Mouse (Mus musculus): ENCODE results near the gene Phxr2. TPM values are rescaled to one million over a fixed set of nuclear protein-coding genes. Genes with fewer than 3 reads are reported as not detected.

The Phxr2 gene
- polyA plus RNA-seq, 1 experiment from 2014 or later, result 0.16 TPM

- ATAC-seq (ENCODE audit: low FRiP score, low read depth), result no peak
Measured at GRCm38 (mm10) chr10:99108431-99108982, 17.6 kb downstream of the Phxr2 start.

GRCm38 (mm10) chr10:99107964-99108363 is 18.2 kb downstream of the Phxr2 start, which contains the start of gene Galnt4:
TSS of gene Galnt4 (plus strand) at chr10:99108159.
- Histone ChIP-seq H3K4me1 (peaks cover 12% of the 10 kb centered on the region), H3K36me3 (peaks cover 21% of the 10 kb centered on the region), H3K4me2 (replicated peaks) (peak within 1 kb of the TSS; percentile 70), H3K27ac (peak within 1 kb of the TSS; percentile 74), H3K9me3 (no peaks in the 10 kb centered on the region), H3K4me3 (peak within 1 kb of the TSS; percentile 94), H3K27me3 (replicated peaks) (no peaks in the 10 kb centered on the region), H3K9ac (peak within 1 kb of the TSS; percentile 89)
- ATAC-seq (ENCODE audit: low FRiP score, low read depth), result peak; percentile 79
- WGBS, result under 1% methylated on average over 22 of the region's 22 CpGs

More at GRCm38 (mm10) chr10:99108431-99108982, 17.6 kb downstream of the Phxr2 start:
- peak overlapping the region; percentile 70 for H3K4me2 ChIP-seq (replicated peaks)
- H3K9me3 ChIP-seq, result no peaks in the 10 kb centered on the region
- no peak overlapping the region for H3K27ac ChIP-seq
- H3K4me1 ChIP-seq, result peaks cover 12% of the 10 kb centered on the region
- H3K36me3 ChIP-seq, result peaks cover 21% of the 10 kb centered on the region
- 37% methylated on average over 12 of the region's 12 CpGs for WGBS
- H3K4me3 ChIP-seq, result peak overlapping the region; percentile 94
- peak overlapping the region; percentile 89 for H3K9ac ChIP-seq
- H3K27me3 ChIP-seq (replicated peaks), result no peaks in the 10 kb centered on the region

- H3K36me3 ChIP-seq, result peaks cover 21% of the 10 kb centered on the region
- under 1% methylated on average over 102 of the region's 106 CpGs for WGBS
- H3K9ac ChIP-seq, result peak within 1 kb of the TSS; percentile 89
- peak within 1 kb of the TSS; percentile 70 for H3K4me2 ChIP-seq (replicated peaks)
- H3K27ac ChIP-seq, result peak within 1 kb of the TSS; percentile 74
- peaks cover 12% of the 10 kb centered on the region for H3K4me1 ChIP-seq
- peak; percentile 96 for ATAC-seq (ENCODE audit: low FRiP score, low read depth)
- peak within 1 kb of the TSS; percentile 94 for H3K4me3 ChIP-seq
- no peaks in the 10 kb centered on the region for H3K27me3 ChIP-seq (replicated peaks)
- no peaks in the 10 kb centered on the region for H3K9me3 ChIP-seq
Measured at GRCm38 (mm10) chr10:99106703-99107631, 19.2 kb downstream of the Phxr2 start, which contains the start of gene Poc1b. TSS of gene Poc1b (plus strand) at chr10:99107036.

GRCm38 (mm10) chr10:99106311-99106702 is 19.8 kb downstream of the Phxr2 start:
- H3K4me1 ChIP-seq, result peaks cover 12% of the 10 kb centered on the region
- H3K4me2 ChIP-seq (replicated peaks), result peak overlapping the region; percentile 70
- no peak; the same call in 1 of the 2 replicates for ATAC-seq (ENCODE audit: low FRiP score, low read depth)
- WGBS, result 35% methylated on average over 8 of the region's 8 CpGs
- no peaks in the 10 kb centered on the region for H3K9me3 ChIP-seq
- no peaks in the 10 kb centered on the region for H3K27me3 ChIP-seq (replicated peaks)
- H3K4me3 ChIP-seq, result peak overlapping the region; percentile 94
- H3K36me3 ChIP-seq, result peaks cover 19% of the 10 kb centered on the region
- peak overlapping the region; percentile 89; the same call in 1 of the 2 replicates for H3K9ac ChIP-seq
- H3K27ac ChIP-seq, result no peak overlapping the region

GRCm38 (mm10) chr10:99105522-99105921 is 20.6 kb downstream of the Phxr2 start:
- H3K4me3 ChIP-seq, result no peak overlapping the region
- no peak overlapping the region for H3K27ac ChIP-seq
- 87% methylated on average over 3 of the region's 3 CpGs for WGBS
- no peak for ATAC-seq (ENCODE audit: low FRiP score, low read depth)
- H3K36me3 ChIP-seq, result peaks cover 13% of the 10 kb centered on the region
- peaks cover 12% of the 10 kb centered on the region for H3K4me1 ChIP-seq
- no peaks in the 10 kb centered on the region for H3K9me3 ChIP-seq
- no peaks in the 10 kb centered on the region for H3K27me3 ChIP-seq (replicated peaks)
- H3K4me2 ChIP-seq (replicated peaks), result peak overlapping the region; percentile 70; the same call in 1 of the 2 replicates
- no peak overlapping the region for H3K9ac ChIP-seq

- WGBS, result 80% methylated on average over 10 of the region's 10 CpGs
- Histone ChIP-seq H3K36me3 (no peaks in the 10 kb centered on the region), H3K9ac (no peak overlapping the region), H3K9me3 (no peaks in the 10 kb centered on the region), H3K27ac (no peak overlapping the region), H3K27me3 (replicated peaks) (no peaks in the 10 kb centered on the region), H3K4me3 (no peak overlapping the region), H3K4me2 (replicated peaks) (no peak overlapping the region), H3K4me1 (no peaks in the 10 kb centered on the region)
- no peak for ATAC-seq (ENCODE audit: low FRiP score, low read depth)
Measured at GRCm38 (mm10) chr10:99097374-99097773, 28.8 kb downstream of the Phxr2 start.

- no peak overlapping the region for H3K9ac ChIP-seq
- H3K36me3 ChIP-seq, result no peaks in the 10 kb centered on the region
- no peaks in the 10 kb centered on the region for H3K27me3 ChIP-seq (replicated peaks)
- H3K9me3 ChIP-seq, result no peaks in the 10 kb centered on the region
- no peak overlapping the region for H3K27ac ChIP-seq
- H3K4me1 ChIP-seq, result no peaks in the 10 kb centered on the region
- H3K4me3 ChIP-seq, result no peak overlapping the region
- H3K4me2 ChIP-seq (replicated peaks), result no peak overlapping the region
- ATAC-seq (ENCODE audit: low FRiP score, low read depth), result no peak
- 84% methylated on average over 2 of the region's 2 CpGs for whole genome bisulfite sequencing
Measured at GRCm38 (mm10) chr10:99095114-99095513, 31.0 kb downstream of the Phxr2 start.

GRCm38 (mm10) chr10:99093364-99093763 is 32.8 kb downstream of the Phxr2 start:
- Histone ChIP-seq H3K4me3 (no peak overlapping the region), H3K9me3 (no peaks in the 10 kb centered on the region), H3K9ac (no peak overlapping the region), H3K27ac (no peak overlapping the region), H3K4me1 (no peaks in the 10 kb centered on the region), H3K36me3 (no peaks in the 10 kb centered on the region), H3K27me3 (replicated peaks) (no peaks in the 10 kb centered on the region), H3K4me2 (replicated peaks) (no peak overlapping the region)
- WGBS, result 84% methylated on average over 2 of the region's 2 CpGs
- ATAC-seq (ENCODE audit: low FRiP score, low read depth), result no peak

GRCm38 (mm10) chr10:99089906-99090305 is 36.2 kb downstream of the Phxr2 start:
- H3K36me3 ChIP-seq, result no peaks in the 10 kb centered on the region
- ATAC-seq (ENCODE audit: low FRiP score, low read depth), result no peak
- WGBS, result 84% methylated on average over 6 of the region's 6 CpGs

GRCm38 (mm10) chr10:99086029-99086428 is 40.1 kb downstream of the Phxr2 start:
- H3K9ac ChIP-seq, result no peak overlapping the region
- no peaks in the 10 kb centered on the region for H3K27me3 ChIP-seq (replicated peaks)
- H3K27ac ChIP-seq, result no peak overlapping the region
- ATAC-seq (ENCODE audit: low FRiP score, low read depth), result no peak
- no peaks in the 10 kb centered on the region for H3K9me3 ChIP-seq
- 73% methylated on average over 6 of the region's 6 CpGs for WGBS
- no peak overlapping the region for H3K4me2 ChIP-seq (replicated peaks)
- no peaks in the 10 kb centered on the region for H3K4me1 ChIP-seq
- no peak overlapping the region for H3K4me3 ChIP-seq
- no peaks in the 10 kb centered on the region for H3K36me3 ChIP-seq

More at GRCm38 (mm10) chr10:99089906-99090305, 36.2 kb downstream of the Phxr2 start:
- Histone ChIP-seq H3K9me3 (no peaks in the 10 kb centered on the region), H3K27ac (no peak overlapping the region), H3K9ac (no peak overlapping the region), H3K4me2 (replicated peaks) (no peak overlapping the region), H3K4me1 (no peaks in the 10 kb centered on the region), H3K27me3 (replicated peaks) (no peaks in the 10 kb centered on the region), H3K4me3 (no peak overlapping the region)

- Histone ChIP-seq H3K9me3 (no peaks in the 10 kb centered on the region), H3K4me3 (no peak overlapping the region), H3K36me3 (no peaks in the 10 kb centered on the region), H3K9ac (no peak overlapping the region), H3K27ac (no peak overlapping the region), H3K4me2 (replicated peaks) (peak overlapping the region; percentile 14), H3K27me3 (replicated peaks) (no peaks in the 10 kb centered on the region), H3K4me1 (no peaks in the 10 kb centered on the region)
- ATAC-seq (ENCODE audit: low FRiP score, low read depth), result peak; percentile 34; the same call in 1 of the 2 replicates
- 65% methylated on average over 6 of the region's 6 CpGs for WGBS
Measured at GRCm38 (mm10) chr10:99085240-99085587, 40.9 kb downstream of the Phxr2 start.
